Mouse (Mus musculus) heart, embryonic 11.5 days (tissue): Measurements from ENCODE around the gene Enox1. TPM values are rescaled to one million over a fixed set of nuclear protein-coding genes. Genes with fewer than 3 reads are reported as not detected.

Source experiments
- ATAC-seq: fragments of 200-750 bp; cut with Nextera tagmentation; replicated peaks from 2 replicates; pipeline ENCODE4 v1.8.0; 2017; ENCODE audit warnings: moderate library complexity; ENCODE audit not compliant: insufficient number of reproducible peaks, low FRiP score, low TSS enrichment
- H3K27ac ChIP-seq: fragments of 300-500 bp; sonication (generic); 2 replicates; pipeline ENCODE4 v1.5.1; 2014; ENCODE audit warnings: mild to moderate bottlenecking, low read depth, low read length
- H3K27me3 ChIP-seq: fragments of 300-500 bp; sonication (generic); 2 replicates; pipeline ENCODE4 v1.6.1; 2014; ENCODE audit warnings: mild to moderate bottlenecking, low read length, mixed read lengths; ENCODE audit not compliant: control insufficient read depth, insufficient read depth
- H3K36me3 ChIP-seq: fragments of 300-500 bp; sonication (generic); 2 replicates; pipeline ENCODE4 v1.6.1; 2014; ENCODE audit warnings: mild to moderate bottlenecking, low read length, moderate library complexity, mixed read lengths; ENCODE audit not compliant: control insufficient read depth, insufficient read depth
- H3K4me1 ChIP-seq: fragments of 300-500 bp; sonication (generic); 2 replicates; pipeline ENCODE4 v1.6.1; 2014; ENCODE audit warnings: low read length; ENCODE audit not compliant: control insufficient read depth, insufficient read depth
- H3K4me2 ChIP-seq: fragments of 300-500 bp; sonication (generic); 2 replicates; pipeline ENCODE4 v1.6.1; 2014; ENCODE audit warnings: mild to moderate bottlenecking, moderate library complexity
- H3K4me3 ChIP-seq: fragments of 300-500 bp; sonication (generic); 2 replicates; pipeline ENCODE4 v1.5.1; 2014; ENCODE audit warnings: low read depth, low read length
- H3K9ac ChIP-seq: fragments of 300-500 bp; sonication (generic); 2 replicates; pipeline ENCODE4 v1.6.1; 2014; ENCODE audit warnings: mild to moderate bottlenecking, low read depth, low read length, moderate library complexity
- H3K9me3 ChIP-seq: fragments of 300-500 bp; sonication (generic); replicated peaks from 2 replicates; pipeline ENCODE4 v1.6.1; 2016; ENCODE audit warnings: low read length; ENCODE audit not compliant: control insufficient read depth
- WGBS: fragments of 180-500 bp; shearing (Covaris S2); extraction: QIAGEN DNeasy Blood & Tissue Kit; methylation state at CpG from one replicate; pipeline ENCODE4 v1.1.7; 2014; ENCODE audit not compliant: insufficient replicate concordance; 5-methylcytosine and 5-hydroxymethylcytosine counted together
- polyA plus RNA-seq: library from polyadenylated mRNA; unstranded; fragments of >200 nt; fragmentation: Nextera tagmentation; extraction: Ambion mirVana; gene quantifications from 2 replicates; pipeline ENCODE4 v1.2.1, GENCODE M21; 2014

Enox1 gene
- polyA plus RNA-seq, 1 experiment from 2014 or later = 2.3 TPM

DNA sequence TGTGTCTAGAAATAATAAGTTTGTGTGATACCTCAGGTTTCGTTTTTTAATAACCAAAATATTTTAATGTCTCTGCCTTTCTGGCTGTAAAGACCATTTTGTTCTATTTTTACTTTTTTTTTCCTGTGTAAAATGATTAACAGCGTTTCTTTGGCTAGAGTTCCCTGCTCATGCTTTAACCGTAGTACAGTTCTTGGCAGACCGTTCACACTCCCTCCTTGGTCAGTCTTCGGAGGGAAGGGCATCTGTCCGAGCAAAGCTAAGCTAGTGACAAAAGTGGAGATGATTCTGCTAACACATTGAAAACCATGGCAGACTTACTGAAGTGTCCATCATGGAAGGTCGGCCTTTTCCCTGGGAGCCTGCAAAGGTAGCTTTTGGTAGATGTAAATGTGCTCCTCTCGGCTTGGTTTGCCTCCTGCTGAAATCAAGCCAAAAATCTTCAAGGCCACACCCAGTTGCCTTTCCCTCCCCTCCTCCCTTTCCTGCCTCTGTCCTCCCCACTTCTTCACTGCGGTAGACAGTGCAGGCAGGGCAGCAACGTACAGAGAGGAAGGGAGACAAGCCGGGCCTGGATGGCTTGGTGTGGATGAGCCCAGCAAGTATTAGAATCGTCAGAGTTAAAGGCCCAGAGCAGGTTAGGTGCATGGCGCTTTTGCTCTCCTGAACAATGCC lies 461.7 kb downstream of the Enox1 start:
- Histone ChIP-seq H3K4me3 (no peak overlapping the region), H3K4me1 (no peaks in the 10 kb centered on the region), H3K27ac (no peak overlapping the region), H3K9ac (no peak overlapping the region), H3K36me3 (no peaks in the 10 kb centered on the region), H3K27me3 (no peaks in the 10 kb centered on the region), H3K9me3 (no peaks in the 10 kb centered on the region), H3K4me2 (no peak overlapping the region)
- WGBS = 64% methylated on average over 13 of the region's 13 CpGs
- no peak for ATAC-seq

DNA sequence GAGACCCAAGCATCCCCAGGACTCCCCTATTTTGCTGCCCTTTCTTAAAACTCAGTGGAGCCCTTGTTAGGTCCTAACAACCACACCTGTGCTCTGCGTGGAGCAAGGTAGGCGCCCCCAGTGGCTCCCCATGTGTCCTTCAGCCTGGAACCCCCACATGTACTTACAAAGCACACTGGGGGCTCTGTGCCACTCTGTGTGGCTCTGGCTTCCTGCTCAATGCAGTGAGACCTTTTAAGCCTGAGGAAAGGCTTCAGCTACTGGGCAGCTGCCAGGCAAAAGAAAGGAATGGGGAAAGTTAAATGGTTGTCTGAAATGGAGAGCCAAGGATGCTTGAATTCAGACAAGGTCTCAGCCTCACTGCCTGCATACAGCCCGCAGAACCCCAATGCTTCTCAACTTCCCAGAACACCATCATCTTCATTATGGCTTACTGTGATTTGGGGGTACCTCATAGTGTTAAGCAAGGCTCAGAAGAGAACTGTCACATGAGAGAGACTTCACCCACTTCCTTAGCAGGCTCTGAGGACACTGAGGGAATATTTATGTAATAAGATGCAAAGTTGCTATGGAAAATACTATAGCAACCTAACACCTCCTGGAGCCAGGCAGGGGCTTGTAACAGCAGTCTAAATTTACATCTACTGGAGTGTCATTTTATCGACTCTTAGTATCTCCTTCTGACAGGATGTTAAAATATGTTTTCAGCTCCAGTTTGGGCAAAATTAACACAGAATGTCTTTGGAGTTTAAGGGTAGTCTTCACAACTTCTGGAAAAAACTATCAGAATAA lies 465.1 kb downstream of the Enox1 start:
- Histone ChIP-seq H3K9me3 (no peaks in the 10 kb centered on the region), H3K4me1 (peaks cover 5% of the 10 kb centered on the region), H3K4me2 (no peak overlapping the region), H3K27me3 (no peaks in the 10 kb centered on the region), H3K36me3 (no peaks in the 10 kb centered on the region), H3K27ac (no peak overlapping the region), H3K9ac (no peak overlapping the region), H3K4me3 (no peak overlapping the region)
- no peak for ATAC-seq
- 64% methylated on average over 4 of the region's 4 CpGs for WGBS

- H3K9ac ChIP-seq = no peak overlapping the region
- peaks cover 7% of the 10 kb centered on the region for H3K4me1 ChIP-seq
- ATAC-seq = no peak
- no peaks in the 10 kb centered on the region for H3K27me3 ChIP-seq
- no peak overlapping the region for H3K27ac ChIP-seq
- H3K36me3 ChIP-seq = no peaks in the 10 kb centered on the region
- no peaks in the 10 kb centered on the region for H3K9me3 ChIP-seq
- no peak overlapping the region for H3K4me3 ChIP-seq
- WGBS = 77% methylated on average over 12 of the region's 12 CpGs
- no peak overlapping the region for H3K4me2 ChIP-seq
Observed at GRCm38 (mm10) chr14:77626557-77627507, 470.3 kb downstream of the Enox1 start.

DNA sequence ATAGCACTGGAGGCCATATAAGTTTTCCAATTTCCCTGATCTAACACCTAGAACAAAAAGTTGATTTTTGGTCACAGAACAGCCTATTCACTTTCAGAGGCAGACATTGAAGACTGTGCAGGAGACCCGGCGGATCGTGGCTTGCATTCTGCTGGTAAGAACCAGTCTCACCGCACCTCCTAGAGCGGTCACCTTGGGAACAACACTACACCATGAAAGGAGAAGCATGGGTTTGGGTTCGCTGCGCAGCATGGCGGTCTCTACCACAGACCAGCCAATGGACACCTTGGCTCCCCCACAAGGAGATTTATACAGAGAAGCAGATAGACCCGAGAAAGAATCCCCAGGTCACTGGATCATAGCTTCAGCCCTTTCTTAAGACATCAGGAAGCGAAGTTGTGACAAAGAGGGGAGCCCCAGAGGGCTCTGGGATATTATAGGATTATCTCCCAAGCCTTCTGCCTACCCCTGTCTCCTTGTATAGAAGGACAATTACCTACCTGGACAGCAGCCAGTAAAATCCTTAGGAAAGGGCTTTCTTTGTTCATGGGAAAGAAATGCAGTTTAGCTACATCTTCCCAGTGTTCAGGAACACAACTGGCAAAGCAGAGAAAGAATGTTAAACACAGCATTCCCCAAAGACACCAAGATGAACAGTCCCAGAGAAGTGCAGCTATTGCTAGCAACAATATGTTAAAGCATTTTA lies 476.1 kb downstream of the Enox1 start:
- H3K4me1 ChIP-seq = peaks cover 8% of the 10 kb centered on the region; the same call in 1 of the 2 replicates
- no peak overlapping the region for H3K4me3 ChIP-seq
- H3K4me2 ChIP-seq = no peak overlapping the region
- 85% methylated on average over 10 of the region's 10 CpGs for WGBS
- H3K36me3 ChIP-seq = no peaks in the 10 kb centered on the region
- no peak for ATAC-seq
- H3K9me3 ChIP-seq = no peaks in the 10 kb centered on the region
- H3K9ac ChIP-seq = no peak overlapping the region
- no peaks in the 10 kb centered on the region for H3K27me3 ChIP-seq
- H3K27ac ChIP-seq = no peak overlapping the region

DNA sequence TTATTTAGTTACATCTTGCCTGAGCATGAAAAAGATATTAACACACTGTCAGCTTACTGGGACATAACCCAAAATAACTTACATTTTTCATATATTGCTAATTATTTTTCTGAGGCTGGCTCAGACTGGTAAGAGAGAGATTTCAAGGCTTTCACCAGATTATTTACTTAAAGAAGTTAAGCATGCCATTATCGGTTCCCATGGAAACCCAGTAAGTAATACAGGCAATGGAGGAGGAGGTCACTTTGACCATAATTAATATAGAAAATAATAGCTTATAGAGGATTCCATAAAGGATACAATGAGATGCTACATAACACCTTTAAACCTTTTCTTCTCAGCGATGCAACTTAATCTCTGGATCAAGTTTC lies 476.6 kb downstream of the Enox1 start:
- H3K27ac ChIP-seq = no peak overlapping the region
- H3K4me2 ChIP-seq = no peak overlapping the region
- ATAC-seq = no peak
- H3K9ac ChIP-seq = no peak overlapping the region
- WGBS = 68% methylated on average over 2 of the region's 2 CpGs
- H3K27me3 ChIP-seq = no peaks in the 10 kb centered on the region
- no peaks in the 10 kb centered on the region for H3K9me3 ChIP-seq
- H3K36me3 ChIP-seq = no peaks in the 10 kb centered on the region
- peaks cover 8% of the 10 kb centered on the region; the same call in 1 of the 2 replicates for H3K4me1 ChIP-seq
- no peak overlapping the region for H3K4me3 ChIP-seq

GRCm38 (mm10) chr14:77636931-77637330 lies 480.4 kb downstream of the Enox1 start:
- Histone ChIP-seq H3K27ac (no peak overlapping the region), H3K9ac (no peak overlapping the region), H3K27me3 (no peaks in the 10 kb centered on the region), H3K9me3 (no peaks in the 10 kb centered on the region), H3K4me1 (0 out of 2 replicates have a peak, but pooled peaks cover 6% of the 10 kb centered on the region), H3K4me3 (no peak overlapping the region), H3K36me3 (no peaks in the 10 kb centered on the region), H3K4me2 (no peak overlapping the region)
- 29% methylated on average over 6 of the region's 6 CpGs for WGBS
- no peak for ATAC-seq

GRCm38 (mm10) chr14:77638148-77638547 lies 481.6 kb downstream of the Enox1 start:
- ATAC-seq = no peak
- no peak overlapping the region for H3K4me3 ChIP-seq

DNA sequence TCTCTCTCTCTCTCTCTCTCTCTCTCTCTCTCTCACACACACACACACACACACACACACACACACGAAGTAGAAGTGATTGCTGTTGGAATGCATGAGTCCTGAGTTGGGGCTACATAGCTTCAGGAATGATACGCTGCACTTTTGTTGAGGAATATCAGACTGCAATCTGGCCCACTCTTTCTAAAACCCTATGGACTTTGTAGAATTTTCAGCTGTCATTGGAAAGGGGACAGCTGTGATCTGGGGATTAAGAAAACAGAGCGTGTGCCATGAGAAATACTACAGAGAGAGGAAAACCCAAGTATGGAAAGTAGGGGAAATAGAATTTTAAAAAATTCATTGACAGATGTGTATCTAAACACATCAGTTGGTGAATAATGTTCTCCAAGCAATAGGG lies 482.1 kb downstream of the Enox1 start:
- H3K9ac ChIP-seq = no peak overlapping the region
- H3K4me2 ChIP-seq = no peak overlapping the region
- no peak overlapping the region for H3K27ac ChIP-seq
- 0 out of 2 replicates have a peak, but pooled peaks cover 6% of the 10 kb centered on the region for H3K4me1 ChIP-seq
- 79% methylated on average over 3 of the region's 3 CpGs for WGBS
- H3K9me3 ChIP-seq = no peaks in the 10 kb centered on the region
- H3K27me3 ChIP-seq = no peaks in the 10 kb centered on the region
- no peak for ATAC-seq
- no peak overlapping the region for H3K4me3 ChIP-seq
- H3K36me3 ChIP-seq = no peaks in the 10 kb centered on the region

More at GRCm38 (mm10) chr14:77638148-77638547, 481.6 kb downstream of the Enox1 start:
- H3K27ac ChIP-seq = no peak overlapping the region
- no peaks in the 10 kb centered on the region for H3K9me3 ChIP-seq
- no peaks in the 10 kb centered on the region for H3K27me3 ChIP-seq
- H3K4me2 ChIP-seq = no peak overlapping the region
- H3K36me3 ChIP-seq = no peaks in the 10 kb centered on the region
- 0 out of 2 replicates have a peak, but pooled peaks cover 6% of the 10 kb centered on the region for H3K4me1 ChIP-seq
- H3K9ac ChIP-seq = no peak overlapping the region
- WGBS = 74% methylated on average over 3 of the region's 3 CpGs
